Mouse (Mus musculus): ENCODE results near the gene Rbck1. TPM values are rescaled to one million over a fixed set of nuclear protein-coding genes. Genes with fewer than 3 reads are reported as not detected.

Rbck1 gene
- polyA plus RNA-seq, 1 experiment from 2014 or later: 101 TPM

DNA sequence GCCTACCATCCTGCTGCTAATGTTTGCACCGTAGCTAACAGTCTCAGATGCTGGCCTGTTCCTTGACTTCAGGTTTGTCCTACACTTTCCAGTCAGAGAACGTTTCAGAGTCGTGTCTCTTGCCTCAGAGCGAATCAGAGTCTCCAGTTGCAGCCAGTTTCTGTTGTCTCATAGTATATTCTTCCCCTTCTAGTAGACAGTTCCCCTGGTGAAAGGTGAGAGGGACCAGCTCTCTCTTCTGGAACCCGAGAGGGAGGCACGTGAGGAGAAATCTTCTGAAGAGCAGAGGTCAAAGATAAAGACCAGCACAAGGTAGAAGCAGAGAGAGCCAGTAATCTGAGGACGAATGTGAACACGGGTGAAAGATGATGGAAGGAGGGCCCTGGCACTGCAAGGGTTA lies 44.4 kb downstream of the Rbck1 start:
- POLR2A ChIA-PET: no interaction called here
- TF ChIP-seq CTCF (IDR thresholded peaks at IDR 0.05): no peak
- DNase-seq (ENCODE audit: low read depth, low spot score) (no peak), ATAC-seq (no peak)
- in situ Hi-C loops (cut with MboI; ENCODE audit: low pct_unique_long_range_greater_than_20kb): no loop called here
- H3K27me3 ChIP-seq: no peaks in the 10 kb centered on the region
- CTCF ChIA-PET: interaction anchor here (0.9 kb wide), 1 partner anchor 12 kb away, joined by 4 read pairs; no protein-coding TSS in a partner anchor

DNA sequence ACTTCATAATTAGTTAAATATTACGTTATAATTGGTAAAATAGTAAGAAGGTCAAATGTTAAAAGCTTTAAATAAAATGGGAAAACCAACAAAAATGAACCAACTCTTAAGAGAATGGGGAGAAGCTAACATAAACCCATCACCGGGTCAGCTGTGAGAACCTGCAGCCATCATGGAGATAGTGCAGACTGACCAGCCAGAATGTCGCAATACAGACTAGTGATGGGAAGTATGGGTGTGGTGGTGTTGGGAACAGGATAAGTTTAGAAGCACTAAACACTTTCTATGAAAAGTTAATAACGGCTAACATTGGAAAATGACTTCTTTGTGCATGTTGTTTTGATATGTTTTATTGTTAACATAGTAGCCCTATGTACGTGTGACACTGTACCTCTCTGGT lies 44.9 kb downstream of the Rbck1 start:
- ChIA-PET POLR2A (no interaction called here), CTCF (interaction anchor here (0.9 kb wide), 1 partner anchor 11 kb away, joined by 4 read pairs; no protein-coding TSS in a partner anchor)
- no peaks in the 10 kb centered on the region for H3K27me3 ChIP-seq
- in situ Hi-C loops (cut with MboI; ENCODE audit: low pct_unique_long_range_greater_than_20kb): no loop called here
- no peak for TF ChIP-seq CTCF (IDR thresholded peaks at IDR 0.05)
- DNase-seq (ENCODE audit: low read depth, low spot score): no peak
- ATAC-seq: no peak

- ChIA-PET POLR2A (no interaction called here), CTCF (no interaction called here)
- in situ Hi-C loops (cut with MboI; ENCODE audit: low pct_unique_long_range_greater_than_20kb): no loop called here
- ATAC-seq (no peak), DNase-seq (ENCODE audit: low read depth, low spot score) (no peak)
- no peaks in the 10 kb centered on the region for H3K27me3 ChIP-seq
- no peak for TF ChIP-seq CTCF (IDR thresholded peaks at IDR 0.05)
Measured at GRCm38 (mm10) chr2:152281407-152281806, 51.0 kb downstream of the Rbck1 start.

- in situ Hi-C loops (cut with MboI; ENCODE audit: low pct_unique_long_range_greater_than_20kb): no loop called here
- ChIA-PET POLR2A (interaction anchor here (0.6 kb wide), 1 partner anchor 554 kb away, joined by 3 read pairs; no protein-coding TSS in a partner anchor), CTCF (interaction anchor here (1.2 to 1.5 kb wide), 5 partner anchors 9 to 70 kb away, joined by 3 to 6 read pairs (median 4); no protein-coding TSS in a partner anchor)
- DNase-seq (ENCODE audit: low read depth, low spot score) (no peak), ATAC-seq (no peak)
- peak; percentile 25 for TF ChIP-seq CTCF (IDR thresholded peaks at IDR 0.05)
- no peaks in the 10 kb centered on the region for H3K27me3 ChIP-seq
Measured at GRCm38 (mm10) chr2:152273639-152274038, 58.8 kb downstream of the Rbck1 start.

Other genes with a start within 250 kb of the Rbck1 start
- gene Srxn1, start 227.1 kb downstream of the Rbck1 start, polyA plus RNA-seq (2021): 72.3 TPM
- gene Tcf15, start 189.1 kb downstream of the Rbck1 start, polyA plus RNA-seq (2021): not detected
- 97.9 TPM for gene Csnk2a1, start 105.8 kb downstream of the Rbck1 start, polyA plus RNA-seq (2021)
- gene Tbc1d20, start 38.8 kb downstream of the Rbck1 start, polyA plus RNA-seq (2021): 71.4 TPM
- 19.6 TPM for gene Trib3, start 11.4 kb upstream of the Rbck1 start, polyA plus RNA-seq (2021)
- not detected for gene Nrsn2, start 44.0 kb upstream of the Rbck1 start, polyA plus RNA-seq (2021)
- 19.6 TPM for gene Sox12, start 65.4 kb upstream of the Rbck1 start, polyA plus RNA-seq (2021)
- gene Zcchc3, start 82.4 kb upstream of the Rbck1 start, polyA plus RNA-seq (2021): 2.6 TPM
- 0.06 TPM for gene 6820408C15Rik, start 82.9 kb upstream of the Rbck1 start, polyA plus RNA-seq (2021)
- gene Defb23, start 132.0 kb upstream of the Rbck1 start, polyA plus RNA-seq (2021): not detected
- gene Defb20, start 144.4 kb upstream of the Rbck1 start, polyA plus RNA-seq (2021): not detected
- gene Defb22, start 157.5 kb upstream of the Rbck1 start, polyA plus RNA-seq (2021): not detected
- not detected for gene Defb26, start 179.0 kb upstream of the Rbck1 start, polyA plus RNA-seq (2021)
- 0.22 TPM for gene Defb28, start 185.6 kb upstream of the Rbck1 start, polyA plus RNA-seq (2021)
- 0.14 TPM for gene Defb29, start 207.4 kb upstream of the Rbck1 start, polyA plus RNA-seq (2021)
- 0.83 TPM for gene Gm17416, start 236.7 kb upstream of the Rbck1 start, polyA plus RNA-seq (2021)
- not detected for gene Defb21, start 240.1 kb upstream of the Rbck1 start, polyA plus RNA-seq (2021)
- gene Defb19, start 247.7 kb upstream of the Rbck1 start, polyA plus RNA-seq (2021): not detected

All from Patski (cell line).